Mouse (Mus musculus) stomach, embryonic 16.5 days (tissue): ENCODE results near the gene Spty2d1. TPM values are rescaled to one million over a fixed set of nuclear protein-coding genes. Genes with fewer than 3 reads are reported as not detected.

Source experiments
- ATAC-seq: fragments of 200-750 bp; cut with Nextera tagmentation; 2 replicates; pipeline ENCODE4 v1.8.0; 2017; ENCODE audit warnings: moderate number of reproducible peaks, moderate TSS enrichment; ENCODE audit not compliant: insufficient read depth, low FRiP score
- H3K27ac ChIP-seq: fragments of 300-500 bp; sonication (generic); 2 replicates; pipeline ENCODE4 v1.5.1; 2014; ENCODE audit warnings: low read length
- H3K27me3 ChIP-seq: fragments of 300-500 bp; sonication (generic); 2 replicates; pipeline ENCODE4 v1.6.1; 2014; ENCODE audit warnings: low read length, control low read depth, mixed read lengths; ENCODE audit not compliant: control insufficient read depth, insufficient read depth
- H3K36me3 ChIP-seq: fragments of 300-500 bp; sonication (generic); 2 replicates; pipeline ENCODE4 v1.6.1; 2014; ENCODE audit warnings: low read length; ENCODE audit not compliant: control insufficient read depth, insufficient read depth
- H3K4me1 ChIP-seq: fragments of 300-500 bp; sonication (generic); 2 replicates; pipeline ENCODE4 v1.6.1; 2014; ENCODE audit warnings: low read length, control low read depth, mixed read lengths; ENCODE audit not compliant: control insufficient read depth, insufficient read depth
- H3K4me2 ChIP-seq: fragments of 300-500 bp; sonication (generic); 2 replicates; pipeline ENCODE4 v1.6.1; 2014; ENCODE audit warnings: low read depth, low read length, mixed read lengths
- H3K4me3 ChIP-seq: fragments of 300-500 bp; sonication (generic); replicated peaks from 2 replicates; pipeline ENCODE4 v1.5.1; 2014; ENCODE audit warnings: mild to moderate bottlenecking, low read length
- H3K9ac ChIP-seq: fragments of 300-500 bp; sonication (generic); 2 replicates; pipeline ENCODE4 v1.6.1; 2014; ENCODE audit warnings: low read length
- H3K9me3 ChIP-seq: fragments of 300-500 bp; sonication (generic); replicated peaks from 2 replicates; pipeline ENCODE4 v1.6.1; 2016; ENCODE audit warnings: low read length, control low read depth; ENCODE audit not compliant: control insufficient read depth
- WGBS: fragments of 180-500 bp; shearing (Covaris S2); extraction: QIAGEN DNeasy Blood & Tissue Kit; methylation state at CpG from one replicate; pipeline ENCODE4 v1.1.7; 2014; 5-methylcytosine and 5-hydroxymethylcytosine counted together
- polyA plus RNA-seq: library from polyadenylated mRNA; unstranded; fragments of >200 nt; fragmentation: Nextera tagmentation; extraction: Ambion mirVana; gene quantifications from 2 replicates; pipeline ENCODE4 v1.2.1, GENCODE M21; 2015

Gene Spty2d1
- polyA plus RNA-seq, 1 experiment from 2014 or later: 25.1 TPM

DNA sequence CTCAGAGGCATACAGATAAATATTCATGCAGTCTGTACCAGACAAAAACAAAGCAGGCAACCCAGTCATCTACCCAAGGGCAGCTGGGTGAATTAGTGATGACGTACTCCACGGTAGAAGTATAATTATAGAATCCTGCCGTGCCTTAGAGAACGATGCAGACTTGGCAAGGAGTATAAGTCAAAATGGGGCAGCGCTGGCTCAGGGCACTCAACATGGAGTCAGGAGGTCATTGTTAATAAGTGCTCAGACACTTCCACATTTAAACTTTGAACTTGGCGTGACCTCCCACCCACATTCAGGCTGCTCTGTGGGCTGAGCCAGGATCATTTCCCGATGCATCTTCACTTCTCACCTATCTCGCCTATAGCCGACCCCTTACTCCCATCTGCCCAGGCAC, 17.2 kb upstream of the Spty2d1 start:
- Histone ChIP-seq H3K36me3 (no peaks in the 10 kb centered on the region), H3K27ac (no peak overlapping the region), H3K4me1 (peaks cover 3% of the 10 kb centered on the region; the same call in 1 of the 2 replicates), H3K4me2 (no peak overlapping the region), H3K9ac (no peak overlapping the region), H3K9me3 (no peaks in the 10 kb centered on the region), H3K4me3 (no peak overlapping the region), H3K27me3 (no peaks in the 10 kb centered on the region)
- no peak for ATAC-seq
- 76% methylated on average over 9 of the region's 9 CpGs for WGBS

DNA sequence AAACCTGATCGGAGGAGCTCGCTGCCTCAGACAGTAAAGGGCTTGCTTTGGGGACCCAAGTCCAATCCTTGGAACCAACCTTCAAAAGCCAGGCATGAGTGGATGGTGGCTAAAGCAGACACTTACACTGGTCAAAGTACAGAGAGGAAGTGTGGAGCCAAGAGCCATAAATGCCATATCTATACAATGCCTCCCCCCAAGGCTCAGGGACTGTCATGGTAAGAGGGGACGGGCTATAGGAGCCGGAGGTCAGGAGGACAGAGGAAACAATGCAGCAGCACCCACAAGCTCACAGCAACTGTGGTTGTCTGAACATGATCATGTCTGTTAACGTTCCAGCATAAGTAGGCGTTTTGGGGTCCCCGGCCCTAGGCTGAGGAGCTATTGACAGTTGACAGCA, 16.2 kb upstream of the Spty2d1 start:
- Histone ChIP-seq H3K4me2 (no peak overlapping the region), H3K36me3 (no peaks in the 10 kb centered on the region), H3K9ac (no peak overlapping the region), H3K27ac (no peak overlapping the region), H3K4me1 (peaks cover 3% of the 10 kb centered on the region; the same call in 1 of the 2 replicates), H3K9me3 (no peaks in the 10 kb centered on the region), H3K4me3 (no peak overlapping the region), H3K27me3 (no peaks in the 10 kb centered on the region)
- no peak for ATAC-seq
- 87% methylated on average over 7 of the region's 7 CpGs for WGBS

DNA sequence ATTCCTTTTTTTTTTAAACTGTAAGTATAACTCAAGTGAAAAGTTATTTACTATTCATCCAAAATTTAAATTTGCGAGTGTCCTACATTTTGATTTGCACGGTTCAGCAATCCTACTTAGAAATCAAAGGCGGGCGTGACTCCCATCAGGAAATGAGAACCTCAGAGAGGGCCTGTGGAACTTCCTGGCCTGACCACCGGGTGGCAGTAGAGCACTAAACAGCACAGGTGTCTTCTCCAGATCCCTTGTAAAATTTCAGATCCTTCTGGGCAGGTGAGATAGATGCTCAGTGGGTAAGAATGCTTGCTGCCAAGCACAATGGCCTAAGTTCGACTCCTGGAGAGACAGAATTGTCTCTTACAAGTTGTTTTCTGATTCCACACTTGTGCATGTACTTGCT, 15.3 kb upstream of the Spty2d1 start:
- ATAC-seq: no peak
- Histone ChIP-seq H3K4me3 (no peak overlapping the region), H3K9ac (no peak overlapping the region), H3K27me3 (no peaks in the 10 kb centered on the region), H3K4me2 (no peak overlapping the region), H3K27ac (no peak overlapping the region), H3K9me3 (no peaks in the 10 kb centered on the region), H3K36me3 (no peaks in the 10 kb centered on the region), H3K4me1 (peaks cover 3% of the 10 kb centered on the region; the same call in 1 of the 2 replicates)
- WGBS: 18% methylated on average over 6 of the region's 6 CpGs

DNA sequence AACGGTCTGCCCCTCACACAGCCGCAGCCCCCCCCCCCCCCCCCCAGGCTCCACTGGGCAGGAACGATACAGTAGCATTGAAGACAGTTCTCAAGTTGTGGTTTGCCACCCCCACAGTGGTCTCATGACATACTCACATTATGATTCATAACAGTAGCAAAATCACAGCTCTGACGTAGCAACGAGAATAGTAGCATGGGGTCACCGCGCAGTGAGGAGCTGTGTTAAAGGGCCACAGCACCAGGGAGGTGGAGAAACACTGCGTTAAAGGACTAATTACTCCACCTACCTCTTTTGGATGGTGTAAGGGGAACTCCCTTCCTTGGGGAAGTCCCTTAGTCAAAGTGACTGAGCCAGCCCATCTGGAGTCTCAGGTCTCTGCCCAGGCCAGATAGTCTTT, 14.3 kb upstream of the Spty2d1 start:
- no peak for ATAC-seq
- no peaks in the 10 kb centered on the region for H3K27me3 ChIP-seq

DNA sequence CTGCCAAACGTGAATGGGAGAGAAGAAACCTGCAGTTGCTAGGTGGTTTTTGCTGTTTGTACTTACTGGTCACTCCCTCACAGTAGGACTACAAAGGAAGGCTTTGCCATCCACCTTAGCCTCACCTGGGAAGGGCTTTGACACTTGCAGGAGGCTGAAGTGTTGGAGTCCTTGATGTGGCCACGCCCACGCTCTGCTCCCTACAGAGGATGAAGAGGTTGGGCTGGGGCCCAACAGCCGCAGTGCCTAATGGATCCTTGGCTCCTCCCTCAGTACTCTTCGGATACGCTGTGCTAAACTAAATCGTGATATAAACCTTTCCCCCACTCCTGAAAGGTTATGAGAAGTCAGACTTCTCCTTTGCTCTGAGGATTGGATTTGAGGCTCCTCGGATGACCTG, 12.7 kb upstream of the Spty2d1 start:
- H3K4me2 ChIP-seq: peak overlapping the region; percentile 47
- ATAC-seq: no peak

More for the DNA sequence above, 14.3 kb upstream of the Spty2d1 start:
- Histone ChIP-seq H3K4me3 (no peak overlapping the region), H3K27ac (no peak overlapping the region), H3K9ac (no peak overlapping the region), H3K4me2 (no peak overlapping the region), H3K9me3 (no peaks in the 10 kb centered on the region), H3K4me1 (peaks cover 3% of the 10 kb centered on the region; the same call in 1 of the 2 replicates), H3K36me3 (no peaks in the 10 kb centered on the region)
- 57% methylated on average over 8 of the region's 8 CpGs for WGBS

DNA sequence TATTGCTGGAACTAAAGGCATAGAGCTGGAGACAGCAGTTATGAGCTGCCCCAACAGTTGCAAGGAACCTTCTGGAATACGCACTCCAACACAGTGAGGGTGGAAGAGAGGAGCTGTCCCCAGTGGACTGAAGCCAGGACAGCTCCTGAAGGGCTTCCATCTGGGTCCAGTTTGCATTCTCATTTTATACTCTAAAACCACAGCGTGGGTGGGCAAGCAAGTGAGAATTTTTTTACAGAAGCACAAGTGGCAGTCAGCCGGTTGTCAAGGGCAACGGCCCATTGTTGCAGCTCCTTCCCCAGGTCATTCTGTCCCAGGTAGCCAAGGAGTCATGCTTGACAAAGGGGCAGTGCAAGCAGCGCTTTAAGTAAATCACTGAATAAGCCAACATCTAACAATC, 11.4 kb upstream of the Spty2d1 start:
- WGBS: 57% methylated on average over 5 of the region's 5 CpGs
- Histone ChIP-seq H3K27me3 (no peaks in the 10 kb centered on the region), H3K4me1 (peaks cover 14% of the 10 kb centered on the region), H3K36me3 (no peaks in the 10 kb centered on the region), H3K27ac (no peak overlapping the region), H3K9me3 (no peaks in the 10 kb centered on the region), H3K4me2 (no peak overlapping the region), H3K4me3 (no peak overlapping the region), H3K9ac (no peak overlapping the region)
- no peak for ATAC-seq

More for the DNA sequence above, 12.7 kb upstream of the Spty2d1 start:
- Histone ChIP-seq H3K27me3 (no peaks in the 10 kb centered on the region), H3K9me3 (no peaks in the 10 kb centered on the region), H3K9ac (0 out of 2 replicates have a peak overlapping the region, but pooled peaks have one; percentile 31), H3K36me3 (no peaks in the 10 kb centered on the region), H3K27ac (no peak overlapping the region), H3K4me3 (peak overlapping the region; percentile 21; the same call in 1 of the 2 replicates), H3K4me1 (peaks cover 3% of the 10 kb centered on the region; the same call in 1 of the 2 replicates)
- WGBS: 11% methylated on average over 8 of the region's 8 CpGs

DNA sequence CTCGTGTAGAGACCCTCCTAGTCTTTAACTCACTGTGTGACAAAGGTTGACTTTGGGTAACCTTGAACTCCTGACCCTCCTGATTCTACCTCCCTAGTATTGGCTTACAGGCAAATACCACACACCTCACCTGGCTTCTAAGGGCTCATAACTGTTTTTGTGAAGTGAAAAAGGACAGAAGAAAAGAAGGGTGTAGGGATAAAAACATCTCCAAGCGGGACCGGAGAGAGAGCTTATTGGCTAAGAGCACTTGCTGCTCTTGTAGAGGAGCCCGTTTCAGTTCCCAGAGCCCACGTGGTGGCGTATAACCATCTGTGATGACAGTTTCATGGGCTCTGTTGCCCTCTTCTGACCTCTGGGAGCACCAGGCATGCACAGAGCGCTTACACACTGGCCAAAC, 8.9 kb upstream of the Spty2d1 start:
- no peak for ATAC-seq
- Histone ChIP-seq H3K27ac (no peak overlapping the region), H3K4me1 (peaks cover 15% of the 10 kb centered on the region), H3K9me3 (no peaks in the 10 kb centered on the region), H3K4me2 (no peak overlapping the region), H3K9ac (no peak overlapping the region), H3K4me3 (no peak overlapping the region), H3K36me3 (no peaks in the 10 kb centered on the region), H3K27me3 (no peaks in the 10 kb centered on the region)
- 69% methylated on average over 7 of the region's 7 CpGs for whole genome bisulfite sequencing

DNA sequence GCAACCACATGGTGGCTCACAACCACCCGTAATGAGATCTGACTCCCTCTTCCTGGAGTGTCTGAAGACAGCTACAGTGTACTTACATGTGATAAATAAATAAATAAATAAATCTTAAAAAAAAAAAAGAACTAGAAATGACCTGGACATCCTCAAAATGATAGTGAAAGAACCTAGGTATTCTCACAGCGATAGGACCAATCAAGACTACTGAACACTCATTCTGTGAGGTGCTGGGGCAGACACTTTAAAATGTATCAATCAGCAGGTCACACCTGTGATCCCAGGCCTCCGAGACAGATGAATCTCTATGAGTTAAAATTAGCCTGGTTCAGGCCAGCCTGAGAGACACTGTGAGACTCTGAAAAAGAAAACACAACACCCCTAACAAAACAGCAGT, 8.4 kb upstream of the Spty2d1 start:
- H3K4me3 ChIP-seq: no peak overlapping the region
- H3K9ac ChIP-seq: no peak overlapping the region
- no peak for ATAC-seq
- no peaks in the 10 kb centered on the region for H3K36me3 ChIP-seq
- no peaks in the 10 kb centered on the region for H3K9me3 ChIP-seq
- no peak overlapping the region for H3K4me2 ChIP-seq
- no peaks in the 10 kb centered on the region for H3K27me3 ChIP-seq
- 77% methylated on average over 3 of the region's 3 CpGs for WGBS
- H3K4me1 ChIP-seq: peaks cover 15% of the 10 kb centered on the region
- no peak overlapping the region for H3K27ac ChIP-seq

DNA sequence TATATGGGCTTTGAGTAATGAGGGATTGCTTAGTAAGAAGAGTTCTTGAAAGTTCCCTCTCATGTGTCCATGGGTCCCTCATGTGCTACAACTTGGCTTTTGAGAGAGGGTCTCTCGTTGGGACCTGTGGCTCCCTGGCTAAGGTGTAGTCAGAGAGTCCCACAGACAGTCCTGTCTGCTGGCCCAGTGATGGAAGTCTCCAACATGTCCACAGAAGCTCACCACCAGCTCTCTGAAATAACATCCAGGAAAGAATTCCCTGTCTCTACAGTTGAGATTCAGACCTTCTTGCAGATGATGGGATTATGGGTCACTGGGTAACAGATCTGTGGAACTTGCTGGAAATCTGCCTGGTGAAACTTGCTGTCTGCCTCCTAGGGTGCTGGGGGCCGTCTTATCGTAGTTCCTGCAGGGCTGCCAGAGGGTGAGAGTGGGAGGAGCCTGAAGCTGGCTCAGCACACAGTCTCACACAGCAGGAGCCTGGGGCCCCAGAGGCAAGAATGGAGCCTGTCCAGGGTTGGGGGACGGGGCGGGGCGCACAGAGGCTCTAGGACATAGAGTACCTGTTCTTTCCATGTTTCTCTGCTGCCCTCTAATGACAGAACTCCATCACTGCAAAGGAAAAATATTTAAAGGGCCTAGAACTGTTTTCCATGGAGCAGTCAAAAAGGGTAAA, 7.3 kb upstream of the Spty2d1 start:
- no peaks in the 10 kb centered on the region for H3K27me3 ChIP-seq
- peak overlapping the region; percentile 83 for H3K27ac ChIP-seq
- peaks cover 12% of the 10 kb centered on the region for H3K4me1 ChIP-seq
- no peaks in the 10 kb centered on the region for H3K9me3 ChIP-seq
- H3K4me2 ChIP-seq: peak overlapping the region; percentile 36
- WGBS: 10% methylated on average over 6 of the region's 6 CpGs
- no peaks in the 10 kb centered on the region for H3K36me3 ChIP-seq
- peak; percentile 99 for ATAC-seq
- peak overlapping the region; percentile 44 for H3K9ac ChIP-seq
- peak overlapping the region; percentile 10; the same call in 1 of the 2 replicates for H3K4me3 ChIP-seq
